Mouse (Mus musculus): ENCODE measurements around the gene Atad1. TPM values are rescaled to one million over a fixed set of nuclear protein-coding genes. Genes with fewer than 3 reads are reported as not detected.

The Atad1 gene
- polyA plus RNA-seq, 1 experiment, result 0.11 TPM

DNA sequence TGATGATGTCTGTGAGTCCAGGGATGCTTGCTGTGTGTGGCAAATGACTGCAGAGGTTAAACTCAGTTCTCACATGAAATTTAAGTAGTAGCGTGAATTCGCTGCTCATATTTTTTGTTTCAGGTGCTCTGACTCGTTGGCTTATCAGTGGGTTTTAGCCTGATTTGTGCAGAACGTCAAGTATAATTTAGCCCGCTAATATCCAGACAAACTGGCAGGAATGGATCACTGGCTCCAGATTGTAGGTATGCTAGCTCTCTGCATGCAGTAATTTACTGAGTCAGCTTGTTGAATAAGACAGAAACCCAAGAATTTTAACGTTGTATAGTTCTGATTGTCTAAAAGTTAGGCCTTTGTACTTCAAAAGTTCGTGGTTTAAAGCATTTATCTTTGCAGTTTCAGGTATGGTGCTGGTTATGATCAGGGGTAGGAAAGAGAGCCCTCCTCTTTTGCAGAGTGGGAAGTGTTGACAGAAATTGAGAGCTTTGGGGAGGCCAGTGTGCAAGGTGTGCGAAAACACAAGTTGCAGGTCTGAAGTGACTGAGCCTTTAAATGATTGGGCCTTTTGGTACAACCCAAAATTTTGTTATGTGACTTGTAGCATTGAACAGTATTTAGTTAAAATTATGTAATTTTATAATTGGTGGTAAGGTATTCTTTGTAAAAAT is 19.9 kb upstream of the Atad1 start:
- Histone ChIP-seq H3K4me1 (ENCODE audit: control insufficient read depth) (peaks cover 48% of the 10 kb centered on the region), H3K4me3 (replicated peaks) (peak overlapping the region; percentile 87), H3K36me3 (ENCODE audit: control insufficient read depth) (peaks cover 2% of the 10 kb centered on the region), H3K9me3 (ENCODE audit: control insufficient read depth, low read length) (no peaks in the 10 kb centered on the region), H3K27me3 (ENCODE audit: control insufficient read depth) (peaks cover 15% of the 10 kb centered on the region)
- no peak for TF ChIP-seq TAL1 (IDR thresholded peaks at IDR 0.05; ENCODE audit: low read length)

DNA sequence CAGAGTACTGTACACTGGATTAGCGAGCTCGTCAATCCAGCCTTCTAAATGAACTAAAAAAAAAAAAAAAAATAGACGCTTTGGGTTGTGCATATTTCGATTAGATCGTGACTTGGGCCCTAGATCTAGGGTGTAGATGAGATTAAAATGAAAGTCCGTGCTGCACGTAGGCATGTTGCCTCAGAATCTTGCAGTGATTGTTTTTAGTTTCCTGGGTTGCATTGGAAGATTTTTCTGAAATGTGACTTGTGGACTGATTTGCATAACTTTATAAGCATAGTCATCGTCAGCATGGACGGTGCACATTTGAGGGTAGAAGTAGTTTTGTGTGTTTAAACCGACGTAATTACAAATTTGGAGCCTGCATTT is 19.2 kb upstream of the Atad1 start:
- H3K36me3 ChIP-seq (ENCODE audit: control insufficient read depth), result peaks cover 2% of the 10 kb centered on the region
- no peak for TF ChIP-seq TAL1 (IDR thresholded peaks at IDR 0.05; ENCODE audit: low read length)
- TF ChIP-seq GATA1 (IDR thresholded peaks at IDR 0.05; ENCODE audit: low read length), result no peak
- H3K9me3 ChIP-seq (ENCODE audit: control insufficient read depth, low read length), result no peaks in the 10 kb centered on the region
- H3K27me3 ChIP-seq (ENCODE audit: control insufficient read depth), result peaks cover 19% of the 10 kb centered on the region
- H3K4me1 ChIP-seq (ENCODE audit: control insufficient read depth), result peaks cover 48% of the 10 kb centered on the region
- H3K4me3 ChIP-seq (replicated peaks), result peak overlapping the region; percentile 87

DNA sequence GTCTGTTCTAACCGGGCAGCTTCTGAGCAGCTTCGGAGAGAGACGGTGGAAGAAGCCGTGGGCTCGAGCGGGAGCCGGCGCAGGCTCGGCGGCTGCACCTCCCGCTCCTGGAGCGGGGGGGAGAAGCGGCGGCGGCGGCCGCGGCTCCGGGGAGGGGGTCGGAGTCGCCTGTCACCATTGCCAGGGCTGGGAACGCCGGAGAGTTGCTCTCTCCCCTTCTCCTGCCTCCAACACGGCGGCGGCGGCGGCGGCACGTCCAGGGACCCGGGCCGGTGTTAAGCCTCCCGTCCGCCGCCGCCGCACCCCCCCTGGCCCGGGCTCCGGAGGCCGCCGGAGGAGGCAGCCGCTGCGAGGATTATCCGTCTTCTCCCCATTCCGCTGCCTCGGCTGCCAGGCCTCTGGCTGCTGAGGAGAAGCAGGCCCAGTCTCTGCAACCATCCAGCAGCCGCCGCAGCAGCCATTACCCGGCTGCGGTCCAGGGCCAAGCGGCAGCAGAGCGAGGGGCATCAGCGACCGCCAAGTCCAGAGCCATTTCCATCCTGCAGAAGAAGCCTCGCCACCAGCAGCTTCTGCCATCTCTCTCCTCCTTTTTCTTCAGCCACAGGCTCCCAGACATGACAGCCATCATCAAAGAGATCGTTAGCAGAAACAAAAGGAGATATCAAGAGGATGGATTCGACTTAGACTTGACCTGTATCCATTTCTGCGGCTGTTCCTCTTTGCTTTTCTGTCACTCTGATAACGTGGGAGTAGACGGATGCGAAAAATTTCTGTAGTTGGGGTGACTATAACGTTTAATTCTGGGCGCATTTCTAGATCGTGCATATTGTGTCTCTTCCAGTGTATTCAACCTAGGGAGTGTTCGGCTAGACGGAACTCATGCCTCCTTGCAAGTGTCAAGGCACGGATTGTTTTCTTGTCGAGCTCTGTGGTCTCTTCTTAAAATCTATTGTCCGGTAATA is 18.5 kb upstream of the Atad1 start:
- peak overlapping the region; percentile 87 for H3K4me3 ChIP-seq (replicated peaks)
- no peak for TF ChIP-seq TAL1 (IDR thresholded peaks at IDR 0.05; ENCODE audit: low read length)
- TF ChIP-seq GATA1 (IDR thresholded peaks at IDR 0.05; ENCODE audit: low read length), result no peak
- H3K36me3 ChIP-seq (ENCODE audit: control insufficient read depth), result no peaks in the 10 kb centered on the region; the same call in 1 of the 2 replicates
- H3K4me1 ChIP-seq (ENCODE audit: control insufficient read depth), result peaks cover 48% of the 10 kb centered on the region
- H3K9me3 ChIP-seq (ENCODE audit: control insufficient read depth, low read length), result no peaks in the 10 kb centered on the region
- peaks cover 24% of the 10 kb centered on the region for H3K27me3 ChIP-seq (ENCODE audit: control insufficient read depth)

DNA sequence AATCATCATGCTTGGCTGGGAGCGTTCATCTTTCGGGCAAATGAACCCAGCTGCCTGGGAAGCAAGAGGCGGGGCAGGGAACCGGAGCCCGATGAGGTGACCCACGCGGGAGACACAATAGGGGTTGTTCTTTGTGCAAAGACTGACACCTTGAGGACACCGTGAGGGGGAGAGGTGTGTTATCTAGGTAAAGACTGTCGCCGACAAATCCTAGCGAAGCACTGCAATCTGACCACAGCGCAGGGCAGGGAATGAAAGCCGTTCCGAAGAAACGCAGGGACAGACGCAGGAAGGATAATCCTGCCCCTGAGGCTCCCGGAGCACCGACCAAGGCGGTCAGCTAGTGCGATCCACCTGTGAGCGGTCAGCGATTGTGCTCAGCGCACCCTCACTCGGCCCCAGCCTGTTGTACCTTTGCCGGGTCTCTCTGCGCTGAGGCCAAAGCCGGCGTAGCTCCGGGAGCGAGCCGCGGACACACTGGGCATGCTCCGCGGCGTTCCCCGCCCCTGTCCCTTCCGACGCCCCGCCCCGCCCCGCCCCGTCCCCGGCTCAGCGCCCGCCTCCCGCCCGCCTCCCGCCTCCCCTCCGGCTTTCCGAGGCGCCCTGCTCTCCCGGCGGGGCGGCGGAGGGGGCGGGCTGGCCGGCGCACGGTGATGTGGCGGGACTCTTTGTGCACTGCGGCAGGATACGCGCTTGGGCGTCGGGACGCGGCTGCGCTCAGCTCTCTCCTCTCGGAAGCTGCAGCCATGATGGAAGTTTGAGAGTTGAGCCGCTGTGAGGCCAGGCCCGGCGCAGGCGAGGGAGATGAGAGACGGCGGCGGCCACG is 17.5 kb upstream of the Atad1 start, which contains the start of gene Pten:
Gene Pten, plus strand, starts transcription at position 598 of the 826 bp plus-strand sequence.
- Histone ChIP-seq H3K4me1 (ENCODE audit: control insufficient read depth) (peaks cover 48% of the 10 kb centered on the region), H3K27me3 (ENCODE audit: control insufficient read depth) (peaks cover 24% of the 10 kb centered on the region), H3K9me3 (ENCODE audit: control insufficient read depth, low read length) (no peaks in the 10 kb centered on the region), H3K36me3 (ENCODE audit: control insufficient read depth) (no peaks in the 10 kb centered on the region; the same call in 1 of the 2 replicates), H3K4me3 (replicated peaks) (peak within 1 kb of the TSS; percentile 87)
- TF ChIP-seq GATA1 (IDR thresholded peaks at IDR 0.05; ENCODE audit: low read length) (no peak), TAL1 (IDR thresholded peaks at IDR 0.05; ENCODE audit: low read length) (no peak)

DNA sequence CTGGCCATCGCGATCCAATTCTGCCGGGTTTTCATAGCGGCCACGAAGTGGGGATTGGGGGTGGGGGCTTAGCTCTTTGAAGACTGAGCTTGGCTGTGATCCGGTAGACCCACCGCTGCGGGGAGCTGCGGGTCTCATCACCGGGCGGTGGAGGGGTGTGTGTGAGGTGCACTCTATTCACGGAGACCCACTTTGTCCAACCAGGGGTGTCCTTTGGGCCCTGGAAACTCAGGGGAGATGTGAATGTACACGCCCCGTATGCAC is 17.0 kb upstream of the Atad1 start:
- Histone ChIP-seq H3K27me3 (ENCODE audit: control insufficient read depth) (peaks cover 24% of the 10 kb centered on the region), H3K4me3 (replicated peaks) (peak overlapping the region; percentile 87), H3K4me1 (ENCODE audit: control insufficient read depth) (peaks cover 48% of the 10 kb centered on the region), H3K36me3 (ENCODE audit: control insufficient read depth) (no peaks in the 10 kb centered on the region), H3K9me3 (ENCODE audit: control insufficient read depth, low read length) (no peaks in the 10 kb centered on the region)
- no peak for TF ChIP-seq GATA1 (IDR thresholded peaks at IDR 0.05; ENCODE audit: low read length)
- no peak for TF ChIP-seq TAL1 (IDR thresholded peaks at IDR 0.05; ENCODE audit: low read length)

DNA sequence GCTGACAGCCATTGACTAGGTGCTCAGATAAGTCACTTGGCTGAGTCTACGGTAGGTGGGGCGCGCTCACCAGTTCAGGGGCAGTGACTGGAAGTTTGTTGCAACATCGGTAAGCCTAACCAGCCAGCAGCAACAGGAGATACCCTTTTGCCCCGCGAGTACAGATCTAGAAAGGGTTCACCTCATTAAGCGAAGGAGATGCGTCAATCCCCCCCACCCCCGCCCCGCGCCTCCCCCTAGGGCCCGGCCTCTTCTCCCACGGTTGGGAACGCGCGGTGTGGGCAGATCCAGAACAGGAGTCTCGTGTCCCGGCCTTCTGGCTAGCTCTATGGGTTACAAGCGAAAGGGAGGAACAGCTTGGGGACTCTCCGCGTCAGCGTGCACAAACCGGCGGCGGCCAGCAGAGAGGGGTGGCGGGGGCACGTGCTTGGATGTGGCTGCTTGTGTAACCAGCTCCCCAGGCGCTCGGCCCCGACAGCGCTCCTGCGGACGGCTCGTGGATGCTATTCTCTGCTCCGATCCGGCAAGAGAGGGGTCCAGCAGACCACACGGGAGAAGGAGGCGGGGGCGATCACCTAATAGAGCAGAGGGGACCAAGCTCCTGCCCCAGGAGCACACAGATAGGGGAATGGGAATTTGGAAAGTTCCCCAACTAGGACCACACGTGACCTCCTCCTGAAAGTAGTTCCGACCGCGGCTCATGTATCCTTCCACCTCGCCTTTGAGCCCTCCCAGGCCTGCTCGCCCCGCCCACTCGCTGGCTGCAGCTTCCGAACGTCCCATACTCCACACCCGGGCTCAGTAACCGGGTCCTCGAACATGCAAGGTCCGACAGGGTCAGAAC is 16.4 kb upstream of the Atad1 start:
- TF ChIP-seq TAL1 (IDR thresholded peaks at IDR 0.05; ENCODE audit: low read length), result no peak
- no peak for TF ChIP-seq GATA1 (IDR thresholded peaks at IDR 0.05; ENCODE audit: low read length)
- Histone ChIP-seq H3K4me1 (ENCODE audit: control insufficient read depth) (peaks cover 45% of the 10 kb centered on the region), H3K4me3 (replicated peaks) (peak overlapping the region; percentile 87), H3K36me3 (ENCODE audit: control insufficient read depth) (no peaks in the 10 kb centered on the region), H3K27me3 (ENCODE audit: control insufficient read depth) (peaks cover 24% of the 10 kb centered on the region), H3K9me3 (ENCODE audit: control insufficient read depth, low read length) (no peaks in the 10 kb centered on the region)

DNA sequence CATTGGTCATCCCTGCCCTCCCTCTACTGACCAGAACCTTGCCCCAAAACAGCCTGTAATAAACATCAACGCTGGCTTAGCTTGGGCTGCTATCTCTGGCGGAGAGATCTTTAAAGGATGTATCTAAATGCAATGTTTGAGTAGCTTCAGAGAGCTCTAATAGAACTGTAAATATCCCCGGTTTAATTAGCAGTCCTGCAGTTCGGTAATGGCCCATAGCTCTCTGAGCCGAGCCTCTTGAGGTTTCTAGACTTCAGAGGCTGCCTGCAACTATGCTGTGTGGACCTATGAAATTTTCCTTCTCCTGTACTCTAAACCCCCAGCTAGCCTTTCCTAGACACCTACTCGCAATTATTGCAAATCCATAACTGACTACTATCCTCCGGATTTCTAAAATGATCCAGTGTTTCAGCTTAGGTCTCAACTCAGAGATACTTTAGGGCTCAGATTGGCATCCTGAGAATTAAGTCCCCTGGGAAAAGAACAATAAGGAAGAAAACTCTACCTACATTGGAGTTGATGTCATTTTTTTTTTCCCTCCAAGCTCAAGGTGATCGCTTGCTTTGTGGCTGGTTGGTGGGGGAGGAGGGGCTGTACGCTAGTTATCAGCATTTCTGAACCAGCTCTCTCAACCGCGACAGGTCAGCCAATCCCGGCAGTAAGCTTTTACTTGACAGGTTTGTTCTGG is 15.7 kb upstream of the Atad1 start:
- Histone ChIP-seq H3K9me3 (ENCODE audit: control insufficient read depth, low read length) (no peaks in the 10 kb centered on the region), H3K4me3 (replicated peaks) (peak overlapping the region; percentile 87), H3K27me3 (ENCODE audit: control insufficient read depth) (peaks cover 24% of the 10 kb centered on the region), H3K4me1 (ENCODE audit: control insufficient read depth) (peaks cover 41% of the 10 kb centered on the region), H3K36me3 (ENCODE audit: control insufficient read depth) (no peaks in the 10 kb centered on the region)
- TF ChIP-seq TAL1 (IDR thresholded peaks at IDR 0.05; ENCODE audit: low read length) (no peak), GATA1 (IDR thresholded peaks at IDR 0.05; ENCODE audit: low read length) (no peak)
